Mouse (Mus musculus) frontal cortex, postnatal 25 days (tissue): ENCODE measurements at regions not wholly inside any gene's neighbourhood (a gene's known extent, or its start where the extent isn't known, plus 50 kb on each side); places are given as distances from the start of the nearest gene placed in this dataset.

ENCODE experiments used
- DNase-seq, 2 experiments: peaks; one replicate each; pipeline ENCODE4 v3.0.0; 2022; ENCODE audit warnings: low spot score in 2 of 2

DNA sequence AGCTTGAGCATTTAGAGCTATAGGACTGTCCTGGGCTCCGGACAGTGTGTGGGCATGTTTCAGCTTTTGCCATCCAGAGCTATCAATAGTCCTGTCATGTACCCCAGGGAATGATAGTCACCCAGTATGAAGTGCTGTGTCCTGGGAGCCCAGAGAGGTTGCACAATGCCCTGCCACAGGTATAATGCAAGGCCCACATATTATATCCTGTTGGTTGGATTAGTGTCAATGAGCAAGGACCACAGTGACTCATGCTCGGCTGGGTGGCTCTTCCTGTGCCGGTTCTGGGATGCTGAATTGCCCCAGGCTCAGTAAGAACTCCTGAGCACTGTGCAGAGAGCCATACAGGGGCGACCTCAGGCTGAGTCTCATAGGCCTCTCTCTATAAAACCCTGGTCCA is 54.5 kb upstream of the Ccnd1 start:
- DNase-seq = no peak

DNA sequence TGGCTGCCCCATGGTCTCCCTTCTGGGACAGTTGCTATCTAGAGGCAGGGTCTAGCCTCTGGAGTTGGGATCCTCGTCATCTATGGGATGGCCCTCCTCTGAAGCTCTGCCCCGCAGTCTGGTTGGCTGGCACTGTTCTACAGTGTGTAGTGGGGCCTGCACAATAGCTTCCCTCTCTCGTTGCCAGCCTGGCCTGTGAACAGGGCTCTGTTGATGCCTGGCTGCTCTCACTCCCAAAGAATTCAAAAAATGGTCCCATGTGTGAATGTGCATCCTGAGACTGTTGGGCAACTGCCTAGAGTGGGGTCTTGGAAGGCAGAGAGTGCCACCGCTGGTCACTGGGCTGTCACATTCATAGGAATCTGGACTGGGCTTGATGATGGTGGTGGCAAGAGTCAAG is 53.8 kb upstream of the Ccnd1 start:
- no peak for DNase-seq

DNA sequence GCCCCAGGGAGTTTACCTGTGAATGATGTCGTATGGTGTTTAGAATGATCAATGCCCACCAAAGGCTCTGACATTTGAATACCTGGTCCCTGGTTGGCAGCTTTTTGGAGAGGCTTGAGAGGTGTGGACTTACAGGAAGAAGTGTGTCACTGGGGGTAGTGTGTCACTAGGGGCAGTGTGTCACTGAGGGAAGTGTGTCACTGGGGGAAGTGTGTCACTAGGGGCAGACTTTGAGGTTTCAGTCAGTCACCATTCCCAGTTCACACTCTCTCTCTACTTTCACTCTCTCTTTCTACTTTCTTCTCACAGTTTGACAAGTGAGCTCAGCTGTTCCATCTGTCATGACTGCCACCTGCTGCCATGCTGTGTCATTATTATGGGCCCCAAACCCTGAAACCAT is 52.0 kb upstream of the Ccnd1 start:
- no peak for DNase-seq
